ENCODE assay signal across 30 mouse cellular contexts in the genomic region with DNA sequence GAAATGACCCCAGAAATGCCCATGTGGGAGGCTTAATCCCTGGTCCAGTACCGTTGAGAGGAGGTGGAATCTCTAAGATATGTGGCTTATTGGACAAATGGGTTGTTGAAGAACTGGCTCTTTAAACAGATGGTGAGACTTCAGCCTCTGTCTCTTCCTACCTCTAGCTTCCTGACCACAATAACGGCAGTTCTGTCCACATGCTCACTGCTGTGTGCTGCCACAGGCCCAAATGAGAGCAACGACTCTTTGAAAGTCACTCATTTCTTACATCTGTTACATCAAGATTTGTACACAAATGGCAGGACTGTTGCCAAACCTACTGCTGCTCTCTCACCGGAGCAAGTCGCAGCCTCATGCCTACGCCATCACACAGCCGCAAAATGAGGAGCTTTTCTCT.
DNase-seq lines count a peak whose midpoint lies in the region; ATAC-seq and TF ChIP-seq lines count a peak whose summit lies in the region.
"Had no signal": no experiment of that assay in that cellular context is flagged by ENCODE, and none has a peak within 500 bp of the region (broad histone marks: within the 10 kb centered on the region; RNA-seq: fewer than 3 reads in every experiment).

No protein-coding gene starts in this region.

- no peaks in the 10 kb centered on the region for H3K36me3 ChIP-seq in lung, embryonic 14.5 days (ENCODE audit: insufficient read depth)
- H3K36me3 ChIP-seq in thymus, adult 2 months (ENCODE audit: control insufficient read depth, insufficient read depth, low read length): no peaks in the 10 kb centered on the region
- H3K36me3 ChIP-seq in hindbrain, embryonic 10.5 days: no peaks in the 10 kb centered on the region
- H3K36me3 ChIP-seq: heart, embryonic 13.5 days; hindbrain, embryonic 12.5 days; intestine, embryonic 15.5 days; midbrain, embryonic 12.5 days; neural tube, embryonic 15.5 days had no signal

- H3K4me3 ChIP-seq in lung, embryonic 14.5 days (ENCODE audit: low read depth, low read length): no peak overlapping the region
- no peak overlapping the region for H3K4me3 ChIP-seq in thymus, adult 2 months (ENCODE audit: control insufficient read depth, insufficient read depth, low read length)
- H3K4me3 ChIP-seq in hindbrain, embryonic 10.5 days: no peak overlapping the region
- H3K4me3 ChIP-seq: forebrain, embryonic 13.5 days; heart, adult 2 months; heart, embryonic 13.5 days; hindbrain, embryonic 12.5 days; intestine, embryonic 15.5 days; midbrain, embryonic 12.5 days; neural tube, embryonic 15.5 days had no signal

- no peak for ATAC-seq in lung, embryonic 14.5 days (ENCODE audit: insufficient read depth)
- peak; percentile 71 for ATAC-seq in common myeloid progenitor, adult 5-6 weeks (replicated peaks; ENCODE audit: low read depth, poor library complexity, severe bottlenecking)
- ATAC-seq: forebrain, embryonic 13.5 days; hindbrain, postnatal 0 days; intestine, embryonic 15.5 days; Patski had no signal

- DNase-seq in lung, embryonic 14.5 days: peak; percentile 14
- DNase-seq in lung, postnatal 14 days: no peak
- DNase-seq in thymus, adult 2 months: peak; percentile 40
- DNase-seq in thymus, postnatal 36 days: peak; percentile 48 to 55
- DNase-seq in c-Kit-positive CD71-positive TER-119-positive erythroid progenitor cells, embryonic 14.5 days (ENCODE audit: low spot score): no peak
- DNase-seq in hindbrain, embryonic 10.5 days (ENCODE audit: low spot score): no peak
- no peak for DNase-seq in layer of hippocampus, postnatal 14 days (ENCODE audit: low spot score in 2 of 2)
- DNase-seq: adrenal gland, postnatal 10 days; cerebellum, adult 2 months; cerebellum, postnatal 14 days; gastrocnemius, postnatal 25 days; heart, adult 2 months; heart, postnatal 10 days; kidney, adult 8-10 months; kidney, postnatal 10 days; layer of hippocampus, adult 9-11 months; liver; lung, adult 2 months; right cerebral cortex, adult 18-20 months; spleen, adult 18-20 months had no signal

- H3K9me3 ChIP-seq in lung, embryonic 14.5 days (ENCODE audit: low read depth, low read length): no peaks in the 10 kb centered on the region
- H3K9me3 ChIP-seq in hindbrain, embryonic 10.5 days: no peaks in the 10 kb centered on the region
- H3K9me3 ChIP-seq: forebrain, embryonic 13.5 days; heart, embryonic 13.5 days; hindbrain, embryonic 12.5 days; intestine, embryonic 15.5 days; midbrain, embryonic 12.5 days; neural tube, embryonic 15.5 days had no signal

- no peak overlapping the region for H3K27ac ChIP-seq in lung, embryonic 14.5 days (ENCODE audit: low read depth)
- peak overlapping the region; percentile 93 for H3K27ac ChIP-seq in thymus, adult 2 months (ENCODE audit: control insufficient read depth, insufficient read depth, low read length)
- no peak overlapping the region for H3K27ac ChIP-seq in hindbrain, embryonic 10.5 days
- H3K27ac ChIP-seq: forebrain, embryonic 13.5 days; heart, adult 2 months; heart, embryonic 13.5 days; hindbrain, embryonic 12.5 days; hindbrain, postnatal 0 days; intestine, embryonic 15.5 days; liver, embryonic 14.5 days; midbrain, embryonic 12.5 days; neural tube, embryonic 15.5 days had no signal

- TF ChIP-seq POLR2A in thymus, adult 2 months (IDR thresholded peaks at IDR 0.05; ENCODE audit: control insufficient read depth, extremely low read depth, insufficient read depth, low read length, poor library complexity): no peak

- no peak overlapping the region for H3K9ac ChIP-seq in lung, embryonic 14.5 days
- H3K9ac ChIP-seq: forebrain, embryonic 13.5 days; heart, embryonic 13.5 days; hindbrain, embryonic 12.5 days; intestine, embryonic 15.5 days; liver, embryonic 14.5 days; midbrain, embryonic 12.5 days; neural tube, embryonic 15.5 days had no signal

- 55% methylated on average over 7 of the region's 7 CpGs for WGBS in lung, embryonic 14.5 days
- 12% methylated on average over 7 of the region's 7 CpGs for WGBS in thymus, adult 2 months
- 91% methylated on average over 7 of the region's 7 CpGs for WGBS in hindbrain, embryonic 10.5 days

- H3K4me2 ChIP-seq in lung, embryonic 14.5 days: no peak overlapping the region
- H3K4me2 ChIP-seq: forebrain, embryonic 13.5 days; heart, embryonic 13.5 days; hindbrain, embryonic 12.5 days; intestine, embryonic 15.5 days; midbrain, embryonic 12.5 days; neural tube, embryonic 15.5 days had no signal

- no peak for TF ChIP-seq CTCF in lung, embryonic 14.5 days (IDR thresholded peaks at IDR 0.05; ENCODE audit: low read depth)
- no peak for TF ChIP-seq CTCF in thymus, adult 2 months (IDR thresholded peaks at IDR 0.05; ENCODE audit: borderline replicate concordance, control insufficient read depth, extremely low read depth, insufficient read depth, low read length, poor library complexity)

- no peaks in the 10 kb centered on the region for H3K27me3 ChIP-seq in lung, embryonic 14.5 days (ENCODE audit: insufficient read depth, low read length)
- H3K27me3 ChIP-seq in thymus, adult 2 months (ENCODE audit: control insufficient read depth, insufficient read depth, low read length): no peaks in the 10 kb centered on the region
- no peaks in the 10 kb centered on the region for H3K27me3 ChIP-seq in hindbrain, embryonic 10.5 days (ENCODE audit: insufficient read depth, poor library complexity, severe bottlenecking)
- H3K27me3 ChIP-seq: forebrain, embryonic 13.5 days; heart, embryonic 13.5 days; hindbrain, embryonic 12.5 days; intestine, embryonic 15.5 days; midbrain, embryonic 12.5 days; neural tube, embryonic 15.5 days had no signal

- H3K4me1 ChIP-seq in lung, embryonic 14.5 days (ENCODE audit: insufficient read depth): no peaks in the 10 kb centered on the region
- peaks cover 6% of the 10 kb centered on the region for H3K4me1 ChIP-seq in thymus, adult 2 months (replicated peaks; ENCODE audit: control insufficient read depth, insufficient read depth, low read length)
- H3K4me1 ChIP-seq in hindbrain, embryonic 10.5 days (replicated peaks): no peaks in the 10 kb centered on the region
- H3K4me1 ChIP-seq: forebrain, embryonic 13.5 days; hindbrain, embryonic 12.5 days; intestine, embryonic 15.5 days; neural tube, embryonic 15.5 days had no signal

Comparison
In these comparisons a context has a peak if more than half of its experiments do, and no peak if none do; other contexts are left out.
1. DNase-seq: peak in lung, embryonic 14.5 days (single experiment), thymus, adult 2 months (single experiment) and thymus, postnatal 36 days (2 of 2); none in lung, postnatal 14 days (single experiment), c-Kit-positive CD71-positive TER-119-positive erythroid progenitor cells, embryonic 14.5 days (single experiment), hindbrain, embryonic 10.5 days (single experiment) and layer of hippocampus, postnatal 14 days (0 of 2).